Mouse (Mus musculus) intestine, embryonic 14.5 days (tissue): ENCODE measurements around the gene Slc52a3. TPM values are rescaled to one million over a fixed set of nuclear protein-coding genes. Genes with fewer than 3 reads are reported as not detected.

Experiments
- ATAC-seq: fragments of 200-750 bp; cut with Nextera tagmentation; replicated peaks from 2 replicates; pipeline ENCODE4 v1.8.0; 2017; ENCODE audit warnings: low read depth, moderate number of reproducible peaks, moderate TSS enrichment, moderate library complexity; ENCODE audit not compliant: low FRiP score, low TSS enrichment
- DNase-seq: peaks from one replicate; pipeline ENCODE4 v3.0.0-alpha.2; 2018; ENCODE audit warnings: low spot score
- H3K27ac ChIP-seq: fragments of 300-500 bp; sonication (generic); 2 replicates; pipeline ENCODE4 v1.5.1; 2014; ENCODE audit warnings: low read depth, mild to moderate bottlenecking, control low read depth
- H3K27me3 ChIP-seq: fragments of 300-500 bp; sonication (generic); replicated peaks from 2 replicates; pipeline ENCODE4 v1.6.1; 2014; ENCODE audit warnings: low read length, control low read depth; ENCODE audit not compliant: control insufficient read depth, insufficient read depth
- H3K36me3 ChIP-seq: fragments of 300-500 bp; sonication (generic); 2 replicates; pipeline ENCODE4 v1.6.1; 2014; ENCODE audit warnings: low read length, control low read depth; ENCODE audit not compliant: control insufficient read depth, insufficient read depth
- H3K4me1 ChIP-seq: fragments of 300-500 bp; sonication (generic); replicated peaks from 2 replicates; pipeline ENCODE4 v1.6.1; 2014; ENCODE audit warnings: low read length, control low read depth, mixed read lengths; ENCODE audit not compliant: control insufficient read depth, insufficient read depth
- H3K4me2 ChIP-seq: fragments of 300-500 bp; sonication (generic); 2 replicates; pipeline ENCODE4 v1.6.1; 2014; ENCODE audit warnings: low read length
- H3K4me3 ChIP-seq: fragments of 300-500 bp; sonication (generic); 2 replicates; pipeline ENCODE4 v1.5.1; 2014; ENCODE audit warnings: low read depth, low read length, control low read depth, mixed read lengths
- H3K9ac ChIP-seq: fragments of 300-500 bp; sonication (generic); 2 replicates; pipeline ENCODE4 v1.6.1; 2014; ENCODE audit warnings: mild to moderate bottlenecking, low read length
- H3K9me3 ChIP-seq: fragments of 300-500 bp; sonication (generic); 2 replicates; pipeline ENCODE4 v1.6.1; 2016; ENCODE audit warnings: low read length, control low read depth; ENCODE audit not compliant: control insufficient read depth
- WGBS: fragments of 180-500 bp; shearing (Covaris S2); extraction: QIAGEN DNeasy Blood & Tissue Kit; methylation state at CpG from one replicate; pipeline ENCODE4 v1.1.7; 2014; 5-methylcytosine and 5-hydroxymethylcytosine counted together
- microRNA counts: library from miRNA; unstranded; fragments of <30 nt; microRNA quantifications from one replicate; lab custom pipeline; 2016
- microRNA-seq: library from miRNA; unstranded; fragments of <30 nt; microRNA quantifications from one replicate; pipeline ENCODE4, GENCODE M21; 2016
- polyA plus RNA-seq: library from polyadenylated mRNA; unstranded; fragments of >200 nt; fragmentation: Nextera tagmentation; extraction: Ambion mirVana; gene quantifications from 2 replicates; pipeline ENCODE4 v1.2.1, GENCODE M21; 2014

Slc52a3 gene
- polyA plus RNA-seq, 1 experiment from 2014 or later, result 1.8 TPM

DNA sequence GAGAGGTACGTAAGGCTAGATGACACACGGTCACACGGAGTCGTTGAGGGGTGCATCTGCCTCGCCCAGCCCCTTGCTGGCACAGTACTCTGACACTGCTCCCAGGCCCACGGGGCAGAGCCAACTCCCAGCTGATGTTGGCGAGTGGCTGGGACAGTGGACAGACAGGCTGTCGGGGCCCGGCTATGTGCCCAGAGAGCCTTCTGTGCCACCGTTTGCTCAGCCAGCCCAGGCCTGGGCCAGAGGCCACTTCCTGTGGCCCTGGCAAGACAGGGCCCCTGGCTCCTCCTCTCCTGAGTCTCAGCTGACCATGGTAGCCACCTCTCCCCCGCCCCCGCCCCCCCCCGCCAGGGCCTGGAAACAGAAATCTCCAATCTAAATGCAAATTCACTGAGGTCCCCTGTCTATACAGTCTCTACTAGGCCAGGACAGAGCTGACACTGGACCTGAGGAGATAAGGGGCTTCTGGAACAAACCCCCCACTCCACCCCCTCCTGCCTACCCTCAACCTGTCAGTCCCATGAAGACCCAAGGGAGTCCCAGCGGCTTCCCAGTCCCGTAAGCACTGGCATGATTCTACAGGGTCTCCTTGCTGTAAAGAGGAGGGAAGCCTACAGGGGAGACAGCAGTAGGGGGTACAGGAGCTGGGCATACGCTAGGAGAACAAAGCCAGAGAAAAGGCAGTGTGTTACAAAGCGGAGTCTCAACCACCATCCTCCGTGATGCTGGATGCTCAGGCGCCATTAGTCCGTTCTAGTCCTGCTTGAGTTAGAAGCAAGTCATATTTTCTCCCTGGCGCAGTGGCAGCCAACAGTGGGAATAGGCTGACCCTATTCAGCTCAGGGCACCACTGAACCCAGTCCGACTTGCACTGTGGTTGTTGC, 60.3 kb downstream of the Slc52a3 start:
- peaks cover 5% of the 10 kb centered on the region for H3K27me3 ChIP-seq
- no peaks in the 10 kb centered on the region for H3K36me3 ChIP-seq
- no peak overlapping the region for H3K9ac ChIP-seq
- ATAC-seq, result no peak
- H3K27ac ChIP-seq, result no peak overlapping the region
- 70% methylated on average over 21 of the region's 22 CpGs for WGBS
- H3K4me2 ChIP-seq, result no peak overlapping the region
- no peaks in the 10 kb centered on the region for H3K9me3 ChIP-seq
- no peak for DNase-seq
- H3K4me1 ChIP-seq, result no peaks in the 10 kb centered on the region
- no peak overlapping the region for H3K4me3 ChIP-seq

GRCm38 (mm10) chr2:152057252-152057563, 60.9 kb downstream of the Slc52a3 start:
- Histone ChIP-seq H3K4me3 (no peak overlapping the region), H3K27ac (no peak overlapping the region), H3K9ac (no peak overlapping the region), H3K4me1 (no peaks in the 10 kb centered on the region), H3K27me3 (no peaks in the 10 kb centered on the region; the same call in 1 of the 2 replicates), H3K36me3 (no peaks in the 10 kb centered on the region), H3K9me3 (no peaks in the 10 kb centered on the region), H3K4me2 (no peak overlapping the region)
- 72% methylated on average over 9 of the region's 9 CpGs for WGBS
- ATAC-seq (no peak), DNase-seq (no peak)

MicroRNAs within 50 kb of the gene (microRNA counts, 519-probe panel; counts per million panel counts)
- microRNA mmu-miR-1953 (lab: Ali Mortazavi, UCI), result not detected

Small RNAs within 50 kb of the gene (microRNA-seq; reads per million reads assigned to microRNA genes)
- 1.0 reads per million, percentile 8 among the genes with 10 or more reads in this experiment for gene Mir1953

Other genes starting within 250 kb of the Slc52a3 start
- not detected in 2 replicates for gene Rspo4, start 153.6 kb upstream of the Slc52a3 start, polyA plus RNA-seq
- gene Angpt4, start 85.3 kb upstream of the Slc52a3 start, polyA plus RNA-seq, result 1.2 and 1.3 TPM in 2 replicates
- 22.8 and 24.8 TPM in 2 replicates for gene Fam110a, start 16.3 kb upstream of the Slc52a3 start, polyA plus RNA-seq
- gene Scrt2, start 85.0 kb downstream of the Slc52a3 start, polyA plus RNA-seq, result 0.07 and 0.08 TPM in 2 replicates
- gene Srxn1, start 109.0 kb downstream of the Slc52a3 start, polyA plus RNA-seq, result 12.0 and 12.4 TPM in 2 replicates
- gene Tcf15, start 147.1 kb downstream of the Slc52a3 start, polyA plus RNA-seq, result 14.4 and 15.9 TPM in 2 replicates
- 87.5 and 112 TPM in 2 replicates for gene Csnk2a1, start 230.3 kb downstream of the Slc52a3 start, polyA plus RNA-seq